Mouse (Mus musculus) left cerebral cortex, adult 18-20 months (tissue): ENCODE measurements around the gene Asb1. TPM values are rescaled to one million over a fixed set of nuclear protein-coding genes. Genes with fewer than 3 reads are reported as not detected.

Source experiments
- DNase-seq, 2 experiments: peaks; one replicate each; pipeline ENCODE4 v3.0.0; 2021 to 2022; ENCODE audit warnings: low spot score in 2 of 2, mixed read lengths in 1 of 2
- total RNA-seq, 2 experiments: library from RNA; stranded (reverse); gene quantifications; 2 replicates each; pipeline ENCODE4 v1.2.3; 2021

Asb1 gene
- total RNA-seq, 2 experiments from 2014 or later: 42.0 to 42.1 TPM

DNA sequence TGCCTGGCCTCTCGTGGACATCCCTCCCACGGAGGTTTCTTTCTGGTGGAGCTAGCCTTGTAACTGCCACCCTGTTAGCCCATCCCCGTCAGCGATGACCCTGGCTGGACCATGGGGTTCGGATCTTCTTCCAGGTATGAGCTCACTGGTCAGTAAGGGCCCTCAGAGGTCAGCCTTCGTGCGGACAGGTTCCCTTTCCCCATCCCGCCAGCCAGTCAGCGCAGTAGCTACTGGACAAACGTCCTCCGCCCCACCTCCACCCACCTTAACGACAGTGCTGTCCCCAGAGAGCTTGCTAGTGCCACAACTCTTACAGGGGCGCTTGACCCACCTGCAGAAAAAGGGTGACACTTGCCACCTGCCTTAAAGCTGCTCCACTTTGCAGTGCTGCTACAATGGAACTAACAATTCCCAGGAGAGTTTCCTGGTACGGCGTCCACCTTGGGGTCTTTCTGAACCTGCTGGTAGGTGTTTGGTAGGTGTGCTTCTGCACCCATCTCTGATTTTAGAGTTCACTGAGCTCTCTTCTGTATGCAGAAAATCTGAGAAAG is 773 bp downstream of the Asb1 start:
- no peak for DNase-seq

DNA sequence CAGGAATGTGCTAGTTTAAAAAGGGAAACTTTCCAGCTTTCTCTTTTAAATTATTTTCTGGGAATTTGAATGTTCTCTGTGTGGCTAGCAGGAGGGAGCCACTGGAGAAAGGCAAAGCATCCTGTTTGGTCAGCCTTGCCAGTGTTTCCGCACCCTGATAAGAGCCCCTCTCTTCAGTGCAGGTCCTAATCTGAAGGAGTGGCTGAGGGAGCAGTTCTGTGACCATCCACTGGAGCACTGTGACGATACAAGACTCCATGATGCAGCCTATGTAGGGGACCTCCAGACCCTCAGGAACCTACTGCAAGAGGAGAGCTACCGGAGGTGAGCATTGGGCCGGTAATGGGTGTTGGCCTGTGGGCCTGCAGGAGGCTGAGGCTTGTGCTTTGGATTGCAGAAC is 3.6 kb downstream of the Asb1 start:
- DNase-seq: no peak

- DNase-seq: no peak
Observed at GRCm38 (mm10) chr1:91545226-91545625, 4.9 kb downstream of the Asb1 start.

DNA sequence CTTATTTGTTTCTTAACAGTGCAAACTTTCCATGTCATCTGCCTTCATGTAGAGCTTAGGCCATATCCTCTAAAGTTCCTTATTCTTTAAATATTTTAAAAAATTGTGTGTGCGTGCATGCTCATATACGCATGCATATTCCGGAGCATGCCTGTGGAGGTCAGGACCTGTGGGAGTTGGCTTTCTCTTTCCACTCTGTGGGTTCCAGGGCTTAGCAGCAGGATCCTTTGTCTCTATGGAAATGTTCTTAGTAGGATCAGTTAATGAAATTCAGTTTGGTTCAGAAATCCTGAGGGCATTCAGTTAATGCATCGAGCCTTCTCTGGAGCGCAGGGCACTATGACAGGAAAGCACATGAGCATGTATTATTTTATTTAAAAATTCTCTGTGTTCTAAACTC is 7.2 kb downstream of the Asb1 start:
- DNase-seq: no peak

DNA sequence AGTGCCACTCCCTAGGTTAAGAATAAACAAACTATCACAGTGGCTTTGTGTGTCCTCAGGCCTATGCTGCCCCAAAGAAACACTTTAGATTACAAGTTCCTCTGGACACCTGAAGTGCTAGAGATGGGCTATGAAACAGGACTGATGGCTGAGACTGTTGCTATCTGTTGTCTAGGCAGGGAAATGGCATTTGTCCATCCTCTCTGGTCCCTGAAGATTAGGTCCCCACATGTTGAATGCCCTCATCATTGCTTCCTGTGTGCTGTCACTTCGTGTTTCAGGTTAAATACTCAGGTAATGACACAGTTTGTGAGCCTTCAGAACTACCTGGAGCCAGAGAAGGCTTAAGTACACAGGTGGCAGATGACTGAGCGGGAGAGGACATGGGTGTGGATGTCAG is 8.7 kb downstream of the Asb1 start:
- DNase-seq: no peak

DNA sequence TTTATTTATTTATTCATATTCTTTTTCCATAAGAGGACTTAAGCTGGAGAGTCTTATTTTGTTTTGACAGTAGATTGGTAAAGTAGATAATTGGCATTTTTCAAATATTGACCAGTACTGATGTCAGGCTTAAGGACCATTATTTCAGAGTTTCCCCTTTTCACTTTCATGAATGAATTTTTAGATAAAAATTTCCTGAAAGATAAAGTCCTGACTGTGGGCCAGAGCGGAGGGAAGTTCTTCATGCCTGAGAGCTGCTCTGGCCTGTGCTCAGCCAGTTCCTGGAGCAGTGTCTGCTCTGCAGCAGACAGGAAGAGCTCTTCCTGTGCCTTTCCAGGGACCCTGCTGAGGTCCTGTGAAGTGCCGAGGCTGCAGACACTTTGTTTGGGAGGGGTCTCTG is 16.8 kb downstream of the Asb1 start:
- no peak for DNase-seq

- no peak for DNase-seq
Observed at GRCm38 (mm10) chr1:91561226-91561625, 20.9 kb downstream of the Asb1 start.

GRCm38 (mm10) chr1:91562977-91563590 is 22.7 kb downstream of the Asb1 start:
- DNase-seq: no peak

DNA sequence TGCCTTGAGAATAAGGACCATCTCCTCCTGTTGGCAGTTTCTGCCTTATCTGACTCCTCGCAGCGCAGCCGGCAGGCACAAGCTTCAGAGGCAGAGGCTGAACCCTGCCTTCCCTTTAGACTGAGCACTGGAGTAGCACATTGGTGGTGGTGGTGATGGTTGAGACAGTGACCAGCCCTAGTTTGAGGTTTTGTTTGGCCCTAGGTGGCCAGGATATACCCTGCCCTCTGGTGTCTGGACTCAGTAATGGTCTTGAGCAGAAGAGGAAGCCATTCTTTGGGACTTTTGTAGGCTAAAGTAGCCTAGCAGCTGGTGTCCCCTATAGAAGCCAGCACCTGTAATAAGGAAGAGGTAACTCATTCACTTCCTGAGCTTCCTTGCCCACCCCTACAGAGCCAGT is 23.7 kb downstream of the Asb1 start:
- DNase-seq: no peak

DNA sequence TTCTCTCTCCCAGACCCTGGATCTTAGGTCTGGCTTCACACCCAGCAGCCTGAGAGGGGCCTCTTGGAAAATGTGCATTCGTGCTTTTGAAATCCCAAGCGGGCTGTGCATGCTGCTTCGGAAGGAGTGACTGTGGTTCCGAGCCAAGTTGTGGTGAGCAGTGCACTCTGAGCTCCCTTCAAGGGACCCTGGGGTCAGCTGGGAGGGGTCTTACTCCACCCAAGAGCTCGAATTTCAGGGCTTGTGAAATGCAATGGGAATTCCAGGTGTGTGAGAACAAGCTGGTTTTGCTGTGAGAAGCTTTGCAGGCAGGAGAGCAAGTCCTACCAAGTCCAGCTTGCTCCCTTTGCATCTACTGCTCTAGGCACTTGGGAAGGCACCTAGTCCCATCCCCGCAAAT is 24.3 kb downstream of the Asb1 start:
- DNase-seq: no peak

- no peak for DNase-seq
Observed at GRCm38 (mm10) chr1:91567269-91567668, 26.9 kb downstream of the Asb1 start.

DNA sequence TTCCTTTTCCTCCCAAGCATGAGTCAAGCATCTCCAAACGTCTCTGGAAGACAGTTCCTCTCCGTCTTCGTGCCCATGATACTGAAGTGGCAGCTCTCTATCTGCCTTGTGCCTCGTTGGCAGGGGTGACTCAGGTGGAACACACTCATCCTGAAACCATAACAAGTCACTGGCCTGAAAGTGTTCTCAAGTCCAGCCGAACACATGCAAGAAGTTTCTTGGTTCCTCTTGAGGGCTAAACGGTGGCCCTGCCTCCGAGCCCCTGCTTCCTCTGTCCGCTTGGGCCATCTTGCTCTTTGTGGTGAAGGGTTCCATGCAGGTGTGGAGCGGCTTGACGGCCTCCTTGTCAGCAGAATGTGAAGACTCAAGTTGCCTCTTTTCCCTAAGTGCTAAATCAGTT is 32.1 kb downstream of the Asb1 start:
- no peak for DNase-seq

GRCm38 (mm10) chr1:91574208-91574607 is 33.9 kb downstream of the Asb1 start:
- DNase-seq: peak; percentile 41 to 54

GRCm38 (mm10) chr1:91577883-91578517 is 37.7 kb downstream of the Asb1 start:
- DNase-seq: no peak

- DNase-seq: no peak
Observed at GRCm38 (mm10) chr1:91580503-91580902, 40.2 kb downstream of the Asb1 start.

GRCm38 (mm10) chr1:91581206-91581605 is 40.9 kb downstream of the Asb1 start:
- DNase-seq: no peak

- DNase-seq: no peak
Observed at GRCm38 (mm10) chr1:91584969-91585835, 44.9 kb downstream of the Asb1 start.

- no peak for DNase-seq
Observed at GRCm38 (mm10) chr1:91589738-91590137, 49.4 kb downstream of the Asb1 start.

GRCm38 (mm10) chr1:91595521-91596020 is 55.2 kb downstream of the Asb1 start:
- DNase-seq: no peak

GRCm38 (mm10) chr1:91597611-91598010 is 57.3 kb downstream of the Asb1 start:
- peak; percentile 53 to 68 for DNase-seq

- DNase-seq: peak; percentile 43 to 50
Observed at GRCm38 (mm10) chr1:91600671-91601361, 60.5 kb downstream of the Asb1 start.
